Mouse (Mus musculus) induced T-regulatory cell, adult 2 months (primary cell): Measurements from ENCODE around the gene Racgap1.
A peak's percentile ranks its signal among the peaks of the same experiment; 100 is the strongest.

Experiments
- DNase-seq: peaks from one replicate; pipeline ENCODE4 v3.0.0-alpha.2; 2012; ENCODE audit warnings: low read depth

The Racgap1 gene

DNA sequence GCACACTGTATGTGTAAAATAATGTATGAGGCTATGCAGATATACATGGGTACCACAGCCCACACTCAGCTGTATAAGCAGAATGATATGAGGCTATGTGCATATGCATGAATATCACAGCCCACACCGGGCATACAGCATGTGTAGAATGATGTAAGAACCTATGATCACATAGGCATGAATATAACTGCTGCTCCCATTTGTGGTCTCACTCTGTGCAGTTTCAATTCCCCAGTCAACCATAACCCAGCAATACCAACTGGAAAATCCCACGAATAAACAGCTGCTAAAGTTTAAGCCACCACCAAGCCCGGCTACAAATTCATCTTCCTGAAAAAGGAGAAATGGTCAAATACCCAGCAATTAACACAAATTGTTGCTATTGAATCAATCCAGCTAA is 32.9 kb downstream of the Racgap1 start:
- no peak for DNase-seq

DNA sequence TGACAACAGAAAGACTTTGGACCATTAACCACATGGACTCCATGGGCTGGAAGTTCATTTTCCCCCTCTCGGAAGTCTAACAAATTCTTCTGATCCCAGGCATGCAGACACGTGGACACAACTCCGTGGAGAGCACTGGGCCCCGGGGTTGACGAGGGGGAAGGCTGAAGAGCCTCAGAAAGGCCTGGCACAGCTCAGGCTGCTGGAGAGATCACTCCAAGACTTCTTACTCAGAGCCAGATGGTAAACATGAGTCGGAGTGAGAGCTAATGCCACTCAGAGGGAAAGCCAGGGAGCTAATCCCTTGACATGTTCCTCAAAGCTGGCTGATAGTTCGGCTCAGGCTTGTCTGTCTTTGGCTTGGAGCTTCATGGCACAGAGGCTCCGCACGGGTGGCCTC is 36.2 kb downstream of the Racgap1 start:
- DNase-seq = no peak

GRCm38 (mm10) chr15:99614753-99615152 is 36.7 kb downstream of the Racgap1 start:
- DNase-seq = no peak

DNA sequence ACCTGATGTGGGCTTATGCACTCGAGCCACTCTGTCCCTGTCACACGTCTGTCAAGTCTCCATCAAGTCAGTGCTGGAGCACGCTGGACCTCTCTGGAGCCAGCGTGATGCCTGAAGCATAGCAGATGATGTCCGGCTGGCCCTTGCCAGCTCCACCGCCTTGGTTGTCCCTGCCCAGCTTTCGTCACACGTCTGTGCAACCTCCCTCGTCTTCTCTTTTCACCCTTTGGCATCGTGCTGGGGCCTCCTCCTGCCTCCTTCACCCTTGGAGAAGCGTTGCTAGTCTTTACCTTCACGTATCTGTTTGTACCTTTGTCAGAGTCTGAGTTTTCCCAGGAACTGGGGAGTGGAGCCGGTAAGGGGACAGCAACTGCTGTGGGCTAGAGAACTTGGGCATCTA is 37.2 kb downstream of the Racgap1 start:
- no peak for DNase-seq

DNA sequence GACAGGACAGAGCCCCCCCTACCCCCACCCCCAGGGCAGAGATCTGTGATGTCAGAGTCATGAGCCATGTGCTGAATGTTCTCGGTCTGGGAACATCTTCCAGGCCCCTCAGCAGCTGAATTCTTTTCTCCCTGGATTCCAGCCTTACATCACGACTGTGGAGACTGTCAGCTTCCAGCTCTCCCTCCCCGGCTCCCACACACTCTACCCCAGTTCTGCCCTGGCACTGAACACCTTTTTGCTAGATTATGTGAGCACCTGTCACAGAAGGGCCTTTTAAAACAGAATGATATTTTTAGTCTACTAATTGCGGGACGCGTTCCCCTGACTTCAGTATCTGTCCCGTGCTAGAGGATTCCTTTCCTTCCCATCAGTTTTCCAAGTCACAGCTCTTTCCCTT is 39.9 kb downstream of the Racgap1 start:
- no peak for DNase-seq

DNA sequence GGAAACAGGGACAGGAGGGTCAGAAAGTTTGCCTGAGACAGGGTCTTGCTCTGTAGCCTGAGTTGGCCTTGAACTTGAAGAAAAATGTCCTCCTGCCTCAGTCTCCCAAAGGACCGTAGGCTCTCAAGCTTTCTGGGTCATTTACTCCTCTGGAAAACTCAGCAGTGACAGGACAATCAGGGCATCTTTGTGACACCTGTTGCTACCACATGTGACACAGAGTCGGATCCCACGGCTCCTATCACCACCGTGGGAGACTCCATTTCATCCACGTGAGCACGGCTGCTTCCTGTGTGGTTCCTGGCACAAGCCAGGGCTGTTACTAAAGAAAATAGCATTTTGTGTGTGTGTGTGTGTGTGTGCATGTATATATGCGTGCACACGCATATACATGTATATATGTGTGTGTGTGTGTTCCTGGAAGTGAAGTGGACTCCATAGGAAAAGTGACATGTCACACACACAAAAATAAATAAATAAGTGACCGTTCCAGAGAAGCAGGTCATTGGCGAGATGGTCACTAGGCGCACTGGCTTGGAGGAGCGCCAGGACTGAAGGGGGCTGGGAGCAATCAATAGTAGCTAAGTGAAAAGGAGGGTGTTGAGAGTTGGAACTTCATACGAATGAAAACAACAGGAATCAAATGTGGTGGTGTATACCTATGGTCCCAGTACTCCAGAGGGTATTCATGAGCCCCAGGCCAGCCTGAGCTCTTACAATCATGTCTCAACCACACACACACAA is 42.9 kb downstream of the Racgap1 start:
- no peak for DNase-seq

- no peak for DNase-seq
Observed at GRCm38 (mm10) chr15:99607388-99608113, 43.9 kb downstream of the Racgap1 start.

DNA sequence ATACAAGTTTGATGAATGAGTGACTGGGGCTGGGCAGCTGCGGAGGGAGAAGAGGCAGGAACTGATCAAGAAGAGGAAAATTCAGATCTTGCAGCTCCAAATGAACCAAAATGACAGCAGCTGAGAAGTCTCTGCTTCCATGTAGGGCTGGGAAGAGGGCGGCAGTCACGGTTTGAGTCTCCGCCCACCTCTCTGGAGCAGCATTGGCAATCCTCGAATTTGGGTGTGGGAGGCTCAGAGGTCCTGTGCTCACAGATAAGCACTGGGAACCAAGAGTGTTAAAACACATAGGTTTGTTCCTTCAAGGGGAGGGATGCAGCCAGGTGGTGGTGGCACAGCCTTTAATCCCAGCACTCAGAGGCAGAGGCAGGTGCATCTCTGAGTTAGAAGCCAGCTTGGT is 44.9 kb downstream of the Racgap1 start:
- DNase-seq = no peak

DNA sequence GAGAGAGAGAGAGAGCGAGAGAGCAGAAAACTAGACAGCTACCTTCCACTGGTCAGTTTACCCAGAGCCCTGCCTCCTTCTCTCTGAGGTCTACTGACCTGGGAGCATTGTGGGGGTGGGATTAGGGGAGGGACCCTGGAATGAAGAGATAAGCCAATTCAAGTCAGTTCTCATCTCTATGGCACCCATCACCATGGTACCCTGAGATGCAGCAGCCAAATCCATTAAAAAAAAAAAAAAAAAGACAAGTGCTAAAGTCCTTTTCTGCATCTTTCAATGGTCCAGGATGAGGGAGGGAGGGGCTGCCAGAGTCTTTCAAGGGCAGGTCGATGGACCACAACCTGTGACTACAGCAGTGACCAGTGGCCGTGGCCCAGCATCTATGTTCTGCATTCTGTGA is 45.9 kb downstream of the Racgap1 start:
- no peak for DNase-seq

DNA sequence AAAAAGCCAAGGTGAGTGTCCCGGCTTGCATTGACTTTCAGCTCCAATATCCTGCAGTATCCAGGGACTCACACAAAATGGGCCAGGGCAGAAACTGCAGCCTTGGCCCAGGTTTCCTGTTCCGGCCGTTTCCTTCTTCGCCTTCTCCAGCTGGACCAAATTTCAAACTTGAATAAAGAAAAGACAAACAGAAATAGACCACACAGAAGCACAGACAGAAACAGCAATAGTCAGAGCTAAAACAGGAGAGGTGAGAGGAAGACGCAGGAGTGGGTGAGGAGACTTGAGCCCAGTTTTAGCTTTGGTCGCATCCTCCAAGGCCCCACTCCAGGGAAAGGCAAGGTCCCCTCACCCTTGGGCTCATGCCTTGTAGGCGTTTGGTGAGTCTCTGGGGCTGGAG is 48.2 kb downstream of the Racgap1 start:
- no peak for DNase-seq

DNA sequence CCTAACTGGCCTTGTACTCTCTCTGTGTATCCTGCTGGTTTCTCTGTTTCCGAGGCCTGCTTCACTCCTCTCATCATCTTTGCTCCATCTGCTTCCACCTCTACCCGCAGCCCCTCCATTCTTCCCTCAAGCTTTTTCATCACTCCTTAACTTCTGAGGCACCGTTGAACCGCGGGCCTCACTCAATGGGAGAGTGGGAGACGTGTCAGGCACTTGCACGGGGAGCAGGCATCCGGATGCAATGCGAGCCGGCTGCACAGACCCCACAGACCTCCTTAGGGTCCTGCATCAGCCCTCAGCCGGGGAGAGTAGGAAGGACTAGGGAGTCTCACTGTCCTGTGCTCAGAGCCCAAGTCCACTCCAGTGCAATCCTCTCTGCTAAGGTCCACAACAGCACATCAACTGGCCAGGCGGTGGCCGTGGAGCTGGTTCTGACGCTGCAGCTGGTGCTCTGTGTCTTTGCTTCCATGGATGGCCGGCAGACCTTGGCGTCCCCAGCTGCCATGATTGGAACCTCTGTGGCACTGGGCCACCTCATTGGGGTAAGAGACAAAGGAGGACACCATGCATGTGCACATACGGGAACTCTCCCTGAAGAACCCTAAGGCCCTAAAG is 49.1 kb downstream of the Racgap1 start:
- no peak for DNase-seq

DNA sequence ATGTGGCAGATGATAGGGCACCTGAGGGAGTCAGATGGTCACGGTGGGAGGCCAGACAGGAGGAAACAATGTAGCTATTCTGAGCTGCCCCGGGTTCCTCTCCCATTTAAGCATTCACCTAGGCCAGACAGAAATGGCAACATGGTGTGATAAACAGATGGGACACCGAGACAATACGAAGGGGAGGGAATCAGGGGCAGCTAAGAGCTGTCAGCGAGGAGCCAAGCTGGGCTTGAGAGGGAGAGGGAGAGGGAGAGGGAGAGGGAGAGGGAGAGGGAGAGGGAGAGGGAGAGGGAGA is 49.7 kb downstream of the Racgap1 start:
- DNase-seq = no peak

- DNase-seq = no peak
Observed at GRCm38 (mm10) chr15:99600986-99601822, 50.3 kb downstream of the Racgap1 start, which contains the start of gene Aqp6. Gene Aqp6, plus strand, starts transcription at chr15:99601400.

- DNase-seq = no peak
Observed at GRCm38 (mm10) chr15:99599245-99600070, 52.0 kb downstream of the Racgap1 start.

DNA sequence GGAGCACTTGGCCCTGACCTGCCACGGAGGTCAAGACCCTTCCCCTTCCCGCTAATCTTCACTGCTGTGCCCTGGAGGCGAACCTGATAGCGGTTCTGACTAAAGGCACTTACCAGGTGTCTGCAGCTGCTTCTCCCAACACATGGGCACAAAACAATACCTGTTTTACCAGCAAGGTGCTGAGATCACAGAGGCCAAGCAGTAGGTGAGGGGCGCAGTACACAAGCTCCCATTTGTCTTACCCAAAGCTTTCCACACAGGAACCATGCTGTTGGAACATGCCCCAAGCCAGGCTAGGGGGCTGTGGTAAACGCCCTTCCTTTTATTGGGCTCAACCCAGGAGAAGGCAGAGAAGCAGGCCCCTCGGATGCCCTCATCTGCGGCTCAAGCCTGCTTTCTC is 53.9 kb downstream of the Racgap1 start:
- DNase-seq = no peak

DNA sequence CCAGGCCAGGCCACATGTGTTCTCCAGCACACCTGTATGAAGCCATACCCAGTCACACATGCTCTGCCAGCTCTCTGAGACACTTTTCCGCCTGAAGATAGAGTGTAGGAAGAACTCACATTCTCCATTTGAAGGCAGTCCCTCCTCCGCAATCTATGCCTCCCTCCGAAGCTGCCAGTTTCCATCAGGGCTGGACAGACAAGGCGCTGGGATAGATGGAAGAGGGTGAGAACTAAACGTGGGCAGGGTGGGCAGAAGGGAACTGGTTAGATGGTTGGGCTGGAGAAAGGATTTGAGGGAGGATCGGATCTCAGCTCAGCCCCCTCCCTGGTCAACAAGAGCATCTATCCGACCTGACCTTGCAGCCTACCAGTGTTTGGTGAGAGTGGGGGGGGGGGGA is 54.6 kb downstream of the Racgap1 start:
- DNase-seq = no peak

DNA sequence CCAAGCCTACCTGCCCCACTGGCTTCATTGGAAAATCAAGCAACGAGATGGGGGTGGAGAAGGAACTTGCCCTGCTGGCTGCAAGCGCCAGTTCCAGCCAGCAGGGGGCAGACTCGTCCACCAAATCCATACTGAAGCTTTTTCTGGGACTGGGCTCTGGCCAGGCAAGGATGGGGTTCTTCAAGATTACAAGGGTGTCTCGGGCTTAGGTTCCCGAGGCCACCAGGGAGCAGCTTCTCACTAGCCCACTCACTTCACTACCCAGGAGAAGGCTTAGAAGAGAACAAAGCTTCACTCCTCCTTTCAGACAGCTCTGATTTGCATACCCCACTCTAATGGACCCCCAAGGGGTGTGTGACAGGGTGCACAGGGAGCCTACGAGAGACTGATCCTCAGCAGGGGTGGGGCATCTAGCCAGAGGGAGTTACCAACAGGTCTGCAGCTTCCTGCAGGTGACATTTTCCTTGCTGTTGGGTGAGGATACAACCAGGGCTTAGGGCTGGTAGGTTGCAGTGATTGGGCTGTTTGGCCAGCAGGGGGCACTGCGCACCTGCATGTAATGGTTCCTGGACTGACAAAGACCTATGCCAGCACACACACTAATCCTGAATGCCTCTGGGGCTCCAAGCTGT is 55.3 kb downstream of the Racgap1 start:
- peak; percentile 86 for DNase-seq

- DNase-seq = no peak
Observed at GRCm38 (mm10) chr15:99594951-99595350, 56.5 kb downstream of the Racgap1 start.

DNA sequence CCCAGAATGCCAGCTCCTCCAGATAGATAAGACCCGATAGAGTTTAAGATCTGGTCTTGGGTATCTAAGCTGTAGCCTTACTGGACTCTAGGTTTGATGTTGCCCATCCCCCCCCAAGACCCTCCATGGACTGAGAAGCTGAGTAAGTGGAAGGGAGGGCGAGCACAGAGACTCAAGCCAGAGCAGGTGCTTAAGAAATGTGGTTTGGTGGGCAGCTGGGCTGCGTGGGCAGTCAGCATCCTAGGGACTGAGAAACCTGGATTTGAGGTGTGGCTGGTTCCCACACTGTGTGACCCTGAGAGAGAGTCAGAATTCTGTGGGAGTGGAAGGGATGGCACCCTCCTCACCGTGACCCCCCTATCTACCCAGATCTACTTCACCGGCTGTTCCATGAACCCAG is 58.6 kb downstream of the Racgap1 start:
- no peak for DNase-seq

DNA sequence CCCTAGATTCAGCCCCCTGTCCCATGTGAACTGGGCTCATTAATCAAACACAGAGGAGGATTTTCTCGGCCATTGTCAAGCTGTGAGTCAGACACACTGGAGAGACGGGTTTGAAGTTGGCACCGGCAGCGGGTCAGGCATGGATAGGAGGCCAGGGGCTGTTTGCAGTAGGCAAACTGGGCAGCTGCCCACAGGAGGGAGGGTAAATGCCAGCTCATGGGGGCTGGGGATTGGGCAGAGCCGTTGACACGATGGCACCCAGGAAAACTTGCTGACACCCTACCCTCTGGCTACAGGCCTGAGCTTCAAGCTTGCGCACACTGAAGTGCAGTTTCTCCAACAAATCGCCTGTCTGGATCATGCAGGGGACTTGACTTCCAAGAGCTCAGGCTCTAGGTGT is 59.3 kb downstream of the Racgap1 start:
- no peak for DNase-seq

- no peak for DNase-seq
Observed at GRCm38 (mm10) chr15:99590429-99591084, 60.9 kb downstream of the Racgap1 start, which contains the start of gene Aqp5. Gene Aqp5, plus strand, starts transcription at chr15:99590782.
